Mouse (Mus musculus) ES-Bruce4 (cell line): ENCODE results near the gene Cbx7. TPM values are rescaled to one million over a fixed set of nuclear protein-coding genes. Genes with fewer than 3 reads are reported as not detected.

ENCODE experiments used
- H3K27ac ChIP-seq: 2 replicates; pipeline ENCODE4 v1.5.1; 2012; ENCODE audit warnings: low read length, inconsistent platforms; ENCODE audit not compliant: insufficient read depth
- H3K27me3 ChIP-seq: 2 replicates; pipeline ENCODE4 v1.6.1; 2012; ENCODE audit warnings: mild to moderate bottlenecking, low read length, inconsistent platforms; ENCODE audit not compliant: control insufficient read depth, poor library complexity, insufficient read depth, severe bottlenecking
- H3K36me3 ChIP-seq: 2 replicates; pipeline ENCODE4 v1.6.1; 2012; ENCODE audit warnings: inconsistent platforms, mild to moderate bottlenecking, low read length, moderate library complexity; ENCODE audit not compliant: control insufficient read depth, poor library complexity, insufficient read depth, severe bottlenecking
- H3K4me1 ChIP-seq: one replicate; pipeline ENCODE4 v1.8.1; 2011; ENCODE audit warnings: low read length; ENCODE audit not compliant: control insufficient read depth, insufficient read depth
- H3K4me3 ChIP-seq: 2 replicates; pipeline ENCODE4 v1.5.1; 2011; ENCODE audit warnings: low read depth, mild to moderate bottlenecking, low read length
- H3K9ac ChIP-seq: 2 replicates; pipeline ENCODE4 v1.6.1; 2012; ENCODE audit warnings: low read depth, mild to moderate bottlenecking, inconsistent platforms; ENCODE audit not compliant: poor library complexity, severe bottlenecking
- H3K9me3 ChIP-seq: replicated peaks from 2 replicates; pipeline ENCODE4 v1.6.1; 2012; ENCODE audit warnings: mild to moderate bottlenecking, low read length, inconsistent platforms; ENCODE audit not compliant: control insufficient read depth, poor library complexity, insufficient read depth, severe bottlenecking
- CTCF ChIP-seq: IDR thresholded peaks from one replicate; pipeline ENCODE4 v1.8.1; 2011; ENCODE audit warnings: low read depth, low read length
- EP300 ChIP-seq: IDR thresholded peaks from 2 replicates; pipeline ENCODE4 v1.6.1; 2011; ENCODE audit warnings: low read depth, low read length; ENCODE audit not compliant: insufficient read depth
- POLR2A ChIP-seq: IDR thresholded peaks from one replicate; pipeline ENCODE4 v1.8.1; 2011; ENCODE audit warnings: low read length; ENCODE audit not compliant: insufficient read depth
- polyA plus RNA-seq: library from polyadenylated mRNA; stranded (reverse); fragments of >200 nt; gene quantifications from 2 replicates; pipeline ENCODE4 v1.2.4, GENCODE M21; 2011; ENCODE audit warnings: low read depth; ENCODE audit not compliant: missing spikeins, insufficient read depth, insufficient read length

Gene Cbx7
- polyA plus RNA-seq, 1 experiment = 111 TPM

- H3K36me3 ChIP-seq = peaks cover 11% of the 10 kb centered on the region
- TF ChIP-seq CTCF (no peak), EP300 (no peak), POLR2A (no peak)
- H3K27ac ChIP-seq = no peak overlapping the region
- no peak overlapping the region for H3K4me3 ChIP-seq
- no peaks in the 10 kb centered on the region for H3K27me3 ChIP-seq
- H3K9ac ChIP-seq = no peak overlapping the region
- peaks cover 5% of the 10 kb centered on the region for H3K4me1 ChIP-seq
- H3K9me3 ChIP-seq = no peaks in the 10 kb centered on the region
Observed at GRCm38 (mm10) chr15:79956559-79956958, 14.4 kb downstream of the Cbx7 start.

DNA sequence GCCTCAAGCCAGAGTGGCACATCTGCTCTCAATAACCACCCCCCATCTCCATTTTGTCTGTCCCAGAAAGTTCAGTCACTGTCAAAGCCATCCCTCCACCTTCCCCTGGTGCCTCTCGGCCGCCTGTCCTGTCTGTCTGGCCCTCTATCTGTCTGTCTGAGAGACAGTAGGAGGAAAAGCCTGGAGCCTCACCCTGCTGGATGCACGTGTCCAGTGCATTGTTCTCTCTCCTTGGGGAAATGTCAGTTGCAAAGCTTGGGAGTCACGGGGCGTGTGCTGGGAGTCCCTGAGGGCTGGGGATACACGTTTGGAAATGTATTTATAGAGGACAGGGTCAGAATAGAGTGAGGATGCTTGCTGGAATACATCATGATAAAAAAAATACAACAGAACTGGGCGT is 17.4 kb downstream of the Cbx7 start:
- no peak overlapping the region for H3K27ac ChIP-seq
- H3K36me3 ChIP-seq = peaks cover 8% of the 10 kb centered on the region
- no peaks in the 10 kb centered on the region for H3K27me3 ChIP-seq
- H3K4me1 ChIP-seq = peaks cover 16% of the 10 kb centered on the region
- no peak overlapping the region for H3K9ac ChIP-seq
- peak; percentile 82; the same call in 1 of the 2 replicates for TF ChIP-seq EP300
- no peak for TF ChIP-seq CTCF
- H3K9me3 ChIP-seq = no peaks in the 10 kb centered on the region
- no peak overlapping the region for H3K4me3 ChIP-seq

DNA sequence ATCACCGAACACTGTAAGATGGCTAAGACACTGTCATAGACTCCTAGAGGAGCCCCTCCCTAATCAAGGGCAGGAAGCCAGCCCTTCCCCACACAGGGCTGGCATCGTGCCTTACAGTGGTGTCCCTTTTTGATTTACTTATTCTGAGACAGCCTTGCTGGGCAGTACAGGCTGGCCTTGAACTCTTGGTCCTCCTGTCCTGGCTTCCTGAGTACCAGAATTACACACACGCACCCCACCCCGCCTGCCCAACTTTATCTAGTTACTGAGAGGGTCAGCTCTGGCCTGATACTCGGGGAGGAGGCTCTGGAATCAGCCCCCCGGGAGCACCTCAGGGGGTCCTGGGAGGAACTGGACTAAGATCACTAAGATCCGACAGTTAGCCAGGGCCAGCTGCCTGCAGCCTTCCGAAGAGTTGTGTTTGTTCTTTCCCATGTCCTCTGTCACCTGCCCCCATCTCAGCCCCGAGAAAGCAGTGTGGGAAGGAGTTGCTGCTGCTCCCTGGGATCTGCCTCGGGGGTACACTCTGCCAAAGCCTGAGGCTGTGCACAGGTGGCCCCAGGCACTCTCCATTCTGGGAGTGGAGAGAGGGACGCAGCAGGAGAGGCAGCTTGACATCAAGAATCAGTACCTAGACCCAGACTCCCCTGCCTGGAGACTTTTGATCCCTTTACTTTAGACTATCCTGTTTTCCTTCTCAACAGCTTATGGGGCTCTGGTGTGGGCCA is 18.3 kb downstream of the Cbx7 start:
- Histone ChIP-seq H3K9ac (no peak overlapping the region), H3K27me3 (no peaks in the 10 kb centered on the region), H3K4me3 (no peak overlapping the region), H3K9me3 (no peaks in the 10 kb centered on the region), H3K36me3 (peaks cover 2% of the 10 kb centered on the region; the same call in 1 of the 2 replicates), H3K27ac (no peak overlapping the region), H3K4me1 (peaks cover 18% of the 10 kb centered on the region)
- TF ChIP-seq CTCF = no peak
- no peak for TF ChIP-seq POLR2A
- TF ChIP-seq EP300 = no peak

DNA sequence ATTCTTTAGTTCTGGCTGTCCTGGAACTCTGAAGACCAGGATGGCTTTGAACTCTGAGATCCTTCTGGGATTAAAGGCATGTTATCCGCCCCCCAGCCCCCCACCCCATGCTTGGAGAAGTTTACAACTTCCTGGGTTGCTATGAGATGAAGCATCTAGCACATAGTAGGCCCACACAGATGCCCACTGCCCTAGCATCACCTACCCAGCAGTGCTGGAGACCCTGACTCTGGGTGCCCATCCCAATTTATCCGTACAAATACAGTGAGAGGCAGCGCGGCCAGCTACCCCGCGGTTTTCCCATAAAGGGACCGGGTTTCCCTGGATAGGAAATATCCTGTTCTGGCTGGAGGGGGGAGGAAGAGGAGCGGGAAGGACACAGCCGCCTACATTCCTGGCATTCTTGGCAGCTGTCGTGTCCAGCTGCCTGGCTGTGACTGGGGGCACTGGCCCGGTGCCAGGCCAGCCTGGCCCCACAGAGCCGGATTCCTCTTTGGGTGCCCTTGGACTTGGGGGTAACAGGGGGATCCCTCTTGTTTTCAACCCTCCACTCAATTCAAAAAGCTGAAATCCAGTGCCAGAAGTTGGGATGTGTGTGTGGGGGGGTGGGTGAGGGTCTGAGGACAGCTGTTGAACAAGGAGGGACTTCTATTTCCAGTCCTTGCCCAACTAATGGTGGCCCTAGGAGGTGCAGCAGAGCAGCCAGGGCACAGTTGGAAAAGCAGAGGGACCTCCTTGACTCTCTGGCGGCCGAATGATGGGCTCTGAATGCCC is 19.0 kb downstream of the Cbx7 start:
- H3K9ac ChIP-seq = no peak overlapping the region
- H3K4me3 ChIP-seq = no peak overlapping the region
- no peak overlapping the region for H3K27ac ChIP-seq
- H3K36me3 ChIP-seq = peaks cover 2% of the 10 kb centered on the region; the same call in 1 of the 2 replicates
- TF ChIP-seq POLR2A = no peak
- peak; percentile 55; the same call in 1 of the 2 replicates for TF ChIP-seq EP300
- TF ChIP-seq CTCF = no peak
- H3K4me1 ChIP-seq = peaks cover 19% of the 10 kb centered on the region
- no peaks in the 10 kb centered on the region for H3K9me3 ChIP-seq
- no peaks in the 10 kb centered on the region for H3K27me3 ChIP-seq

GRCm38 (mm10) chr15:79951226-79951625 is 19.7 kb downstream of the Cbx7 start:
- no peak overlapping the region; the same call in 1 of the 2 replicates for H3K27ac ChIP-seq
- no peak overlapping the region for H3K9ac ChIP-seq
- no peaks in the 10 kb centered on the region for H3K9me3 ChIP-seq
- TF ChIP-seq POLR2A (no peak), EP300 (no peak), CTCF (no peak)
- no peak overlapping the region for H3K4me3 ChIP-seq
- peaks cover 19% of the 10 kb centered on the region for H3K4me1 ChIP-seq
- no peaks in the 10 kb centered on the region for H3K27me3 ChIP-seq
- H3K36me3 ChIP-seq = peaks cover 2% of the 10 kb centered on the region; the same call in 1 of the 2 replicates
